Mouse (Mus musculus) megakaryocyte, embryonic 14.5 days (primary cell): ENCODE results near the gene 1810024B03Rik. TPM values are rescaled to one million over a fixed set of nuclear protein-coding genes. Genes with fewer than 3 reads are reported as not detected.

Experiments
- H3K27me3 ChIP-seq: replicated peaks from 2 replicates; pipeline ENCODE3; 2012; ENCODE audit warnings: inconsistent platforms
- H3K36me3 ChIP-seq: replicated peaks from 2 replicates; pipeline ENCODE3; 2012; ENCODE audit warnings: low read length, inconsistent platforms, mixed read lengths
- H3K4me1 ChIP-seq: 2 replicates; pipeline ENCODE4 v1.6.1; 2012; ENCODE audit warnings: inconsistent platforms
- H3K4me3 ChIP-seq: replicated peaks from 2 replicates; pipeline ENCODE3; 2012; ENCODE audit warnings: moderate library complexity, mild to moderate bottlenecking, inconsistent platforms
- H3K9me3 ChIP-seq: 2 replicates; pipeline ENCODE4 v1.6.1; 2012; ENCODE audit warnings: inconsistent platforms
- FLI1 ChIP-seq: IDR thresholded peaks from 2 replicates; pipeline ENCODE4 v1.6.1; 2012; ENCODE audit warnings: low read length, inconsistent platforms, mixed read lengths
- GATA1 ChIP-seq: IDR thresholded peaks from 3 replicates; pipeline ENCODE4 v1.6.1; 2012; ENCODE audit warnings: mixed read lengths, low read length, inconsistent platforms, borderline replicate concordance
- polyA plus RNA-seq: library from polyadenylated mRNA; stranded (reverse); fragments of >175 nt; gene quantifications from 2 replicates; pipeline ENCODE4 v1.2.3, GENCODE M21; 2012; ENCODE audit warnings: low replicate concordance; ENCODE audit not compliant: insufficient read depth

1810024B03Rik gene
- polyA plus RNA-seq, 1 experiment, result 0.11 TPM

DNA sequence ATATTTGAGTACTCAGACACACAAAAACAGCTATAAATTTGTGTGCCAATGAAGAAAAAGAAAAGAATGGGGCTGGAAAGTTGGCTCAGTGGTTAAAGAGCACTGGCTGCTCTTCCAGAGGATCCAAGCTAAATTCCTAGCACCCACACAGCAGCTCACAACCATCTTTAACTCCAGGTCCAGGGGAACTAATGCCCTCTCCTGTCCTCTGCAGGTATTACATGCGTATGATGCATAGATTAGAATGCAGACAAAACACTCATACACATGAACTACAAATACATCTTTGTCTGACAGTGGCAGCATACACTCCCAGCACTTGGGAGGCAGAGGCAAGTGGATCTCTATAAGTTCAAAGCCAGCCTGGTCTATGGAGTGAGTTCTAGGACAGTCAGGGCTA lies 68.5 kb downstream of the 1810024B03Rik start:
- H3K4me1 ChIP-seq, result peaks cover 47% of the 10 kb centered on the region
- H3K36me3 ChIP-seq, result peaks cover 33% of the 10 kb centered on the region
- TF ChIP-seq GATA1, result no peak
- TF ChIP-seq FLI1, result no peak

DNA sequence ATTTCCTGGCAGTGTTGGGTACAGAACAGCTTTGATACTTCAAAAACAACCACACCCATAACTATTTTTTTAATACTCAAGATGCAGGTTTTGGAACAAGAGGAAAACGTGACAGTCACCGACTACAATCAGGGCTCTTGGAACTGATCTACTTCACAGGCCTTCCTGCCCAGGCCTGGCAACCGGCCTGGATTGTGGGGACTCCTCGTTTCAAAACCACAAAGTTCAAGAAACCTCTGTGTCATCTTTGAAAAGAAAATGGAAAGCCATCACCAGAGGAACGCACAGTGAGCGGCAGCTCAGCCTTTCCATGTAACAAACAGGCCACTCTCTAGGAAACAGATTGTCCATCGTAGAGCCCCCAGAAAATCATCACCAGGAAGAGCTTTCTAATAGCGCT lies 69.0 kb downstream of the 1810024B03Rik start:
- H3K4me3 ChIP-seq, result no peak overlapping the region
- H3K27me3 ChIP-seq, result peaks cover 2% of the 10 kb centered on the region
- peaks cover 33% of the 10 kb centered on the region for H3K36me3 ChIP-seq
- H3K9me3 ChIP-seq, result no peaks in the 10 kb centered on the region
- TF ChIP-seq FLI1 (no peak), GATA1 (no peak)
- H3K4me1 ChIP-seq, result peaks cover 52% of the 10 kb centered on the region

More for the DNA sequence above, 68.5 kb downstream of the 1810024B03Rik start:
- Histone ChIP-seq H3K4me3 (no peak overlapping the region), H3K9me3 (no peaks in the 10 kb centered on the region), H3K27me3 (peaks cover 2% of the 10 kb centered on the region)

DNA sequence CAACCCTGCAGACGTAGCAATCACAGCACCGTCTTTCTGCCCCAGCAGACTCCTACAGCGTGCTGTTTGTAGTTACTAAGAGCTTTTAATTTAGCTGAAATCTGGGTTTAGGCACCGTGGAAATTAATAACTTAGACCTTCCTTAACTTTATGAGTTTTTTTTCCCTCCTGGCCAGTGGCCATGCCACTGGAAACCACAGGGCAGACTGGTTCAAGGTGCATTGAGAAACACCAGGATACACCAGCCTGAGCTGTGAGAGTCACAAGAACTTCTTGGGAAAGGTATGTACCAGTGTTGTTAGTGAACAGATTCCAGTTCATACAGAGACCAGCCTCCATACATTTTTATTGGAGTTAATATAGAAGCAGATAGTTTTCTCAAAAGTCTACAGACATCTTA lies 69.6 kb downstream of the 1810024B03Rik start:
- Histone ChIP-seq H3K27me3 (peaks cover 2% of the 10 kb centered on the region), H3K4me1 (peaks cover 48% of the 10 kb centered on the region), H3K36me3 (peaks cover 33% of the 10 kb centered on the region), H3K9me3 (no peaks in the 10 kb centered on the region), H3K4me3 (no peak overlapping the region)
- TF ChIP-seq FLI1 (no peak), GATA1 (no peak)

DNA sequence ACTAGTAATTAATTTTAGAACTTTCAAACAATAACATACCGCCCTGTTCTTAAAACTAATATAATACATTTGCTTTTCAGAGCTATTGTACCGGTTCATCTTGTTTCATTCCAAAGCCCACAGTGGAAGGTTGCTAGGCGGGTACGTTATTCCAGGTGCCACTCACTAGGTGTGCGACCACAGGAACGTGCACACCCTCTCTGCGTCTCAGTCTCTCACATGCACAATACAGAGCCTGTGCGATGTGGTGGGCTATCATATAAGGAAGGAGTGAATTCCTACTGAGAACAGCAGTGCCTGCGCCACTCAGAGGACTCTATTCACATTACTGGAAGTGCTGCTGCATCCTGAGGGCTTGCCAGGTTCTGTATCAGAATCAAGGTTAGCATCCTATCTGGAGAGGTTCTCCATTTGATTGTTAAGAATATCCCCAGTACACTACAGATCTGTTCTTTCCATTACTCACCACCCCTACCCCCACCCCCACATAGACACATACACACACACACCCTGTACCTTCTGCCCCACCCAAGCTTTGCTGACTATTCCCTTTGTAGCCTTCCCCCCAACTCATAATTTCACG lies 70.2 kb downstream of the 1810024B03Rik start:
- Histone ChIP-seq H3K4me1 (peaks cover 47% of the 10 kb centered on the region), H3K4me3 (no peak overlapping the region), H3K9me3 (no peaks in the 10 kb centered on the region), H3K36me3 (peaks cover 33% of the 10 kb centered on the region), H3K27me3 (peaks cover 2% of the 10 kb centered on the region)
- no peak for TF ChIP-seq GATA1
- no peak for TF ChIP-seq FLI1

DNA sequence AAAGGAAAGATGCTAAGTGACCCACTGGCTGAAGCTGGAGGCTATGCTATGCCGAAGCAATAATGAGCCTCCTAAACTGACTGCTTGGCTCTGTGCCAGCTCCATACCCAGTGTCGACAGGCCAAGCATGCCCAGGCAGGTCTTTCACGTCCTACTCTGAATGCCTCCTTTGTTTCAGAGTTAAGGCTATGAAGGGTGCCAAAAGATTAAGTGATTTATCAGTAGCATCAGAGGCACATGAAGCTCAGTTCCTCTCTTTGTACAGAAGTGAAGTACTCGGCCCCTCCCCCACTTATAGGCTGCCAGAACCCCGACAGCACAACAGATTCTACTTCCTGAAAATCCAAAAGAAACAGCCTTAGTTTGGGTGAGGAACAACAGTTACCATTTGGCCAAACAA lies 71.1 kb downstream of the 1810024B03Rik start:
- H3K9me3 ChIP-seq, result no peaks in the 10 kb centered on the region
- H3K27me3 ChIP-seq, result peaks cover 2% of the 10 kb centered on the region
- H3K36me3 ChIP-seq, result peaks cover 31% of the 10 kb centered on the region
- peaks cover 47% of the 10 kb centered on the region for H3K4me1 ChIP-seq
- peak overlapping the region; percentile 76 for H3K4me3 ChIP-seq
- TF ChIP-seq GATA1, result no peak
- no peak for TF ChIP-seq FLI1

Other genes with a start within 250 kb of the 1810024B03Rik start
- 0.30 TPM in 1 of 2 replicates, not detected in the other for gene Ap4e1, start 199.6 kb downstream of the 1810024B03Rik start, polyA plus RNA-seq
- 9.9 TPM in 1 of 2 replicates, not detected in the other for gene Blvra, start 137.6 kb downstream of the 1810024B03Rik start, polyA plus RNA-seq
- 2.4 and 4.2 TPM in 2 replicates for gene Ncaph, start 74.3 kb downstream of the 1810024B03Rik start, polyA plus RNA-seq
- 1.4 TPM in 1 of 2 replicates, not detected in the other for gene Itpripl1, start 64.8 kb downstream of the 1810024B03Rik start, polyA plus RNA-seq
- gene Snrnp200, start 106 bp upstream of the 1810024B03Rik start, polyA plus RNA-seq, result 0.64 and 3.3 TPM in 2 replicates
- gene Ciao1, start 39.5 kb upstream of the 1810024B03Rik start, polyA plus RNA-seq, result 12.4 TPM in 1 of 2 replicates, not detected in the other
- gene Tmem127, start 39.6 kb upstream of the 1810024B03Rik start, polyA plus RNA-seq, result 11.3 and 45.4 TPM in 2 replicates
- gene Stard7, start 61.9 kb upstream of the 1810024B03Rik start, polyA plus RNA-seq, result 8.9 and 9.8 TPM in 2 replicates
- 3.9 and 14.6 TPM in 2 replicates for gene Dusp2, start 127.9 kb upstream of the 1810024B03Rik start, polyA plus RNA-seq
- gene Astl, start 130.4 kb upstream of the 1810024B03Rik start, polyA plus RNA-seq, result not detected in 2 replicates
- gene Adra2b, start 154.9 kb upstream of the 1810024B03Rik start, polyA plus RNA-seq, result not detected in 2 replicates
- not detected in 2 replicates for gene Gpat2, start 216.9 kb upstream of the 1810024B03Rik start, polyA plus RNA-seq
- 15.2 TPM in 1 of 2 replicates, not detected in the other for gene Fahd2a, start 236.3 kb upstream of the 1810024B03Rik start, polyA plus RNA-seq